Mouse (Mus musculus) layer of hippocampus, adult 2 months (tissue): ENCODE results near the gene Prrg4. TPM values are rescaled to one million over a fixed set of nuclear protein-coding genes. Genes with fewer than 3 reads are reported as not detected.
A peak's percentile ranks its signal among the peaks of the same experiment; 100 is the strongest.
"Not testable (repeated sequence)": the region's sequence is repeated elsewhere in the genome, so short reads cannot be mapped to it uniquely, and the experiment has no call there.

Experiments
- DNase-seq, 2 experiments: peaks; one replicate each; pipeline ENCODE4 v3.0.0; 2022; ENCODE audit warnings: low spot score in 2 of 2
- H3K27ac ChIP-seq: fragments of 200-600 bp; 2 replicates; pipeline ENCODE4 v1.8.1; 2022
- H3K4me3 ChIP-seq: fragments of 200-600 bp; 2 replicates; pipeline ENCODE4 v1.8.1; 2022; ENCODE audit warnings: mild to moderate bottlenecking
- CTCF ChIP-seq: fragments of 200-600 bp; conservative IDR thresholded peaks from 2 replicates; pipeline ENCODE4 v1.8.1; 2022; ENCODE audit warnings: antibody characterized with exemption, mild to moderate bottlenecking, moderate library complexity
- total RNA-seq, 2 experiments: library from RNA; stranded (reverse); gene quantifications; 2 replicates each; pipeline ENCODE4 v1.2.3; 2021

Gene Prrg4
- total RNA-seq, 2 experiments from 2014 or later = 0.47 to 0.56 TPM

DNA sequence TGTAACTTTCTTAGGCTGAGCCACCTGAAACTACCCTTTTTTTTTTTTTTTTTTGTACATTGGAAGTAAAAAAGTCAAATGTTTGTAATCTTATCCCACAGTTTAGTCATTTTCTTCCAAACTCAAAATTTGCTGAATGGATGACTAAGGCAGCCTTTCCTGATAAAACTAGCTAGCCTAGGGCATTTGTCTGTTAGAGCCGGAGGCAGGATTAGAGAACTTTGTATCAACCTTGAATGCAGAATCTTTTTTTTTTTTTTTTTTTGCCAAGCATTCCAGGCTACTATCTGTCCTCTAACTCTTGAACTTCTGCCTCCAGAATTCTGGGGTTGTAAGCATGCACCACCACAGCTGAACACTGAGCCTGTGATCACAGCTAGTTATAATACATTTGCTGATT is 5.2 kb upstream of the Prrg4 start:
- TF ChIP-seq CTCF = no peak
- no peak for DNase-seq
- Histone ChIP-seq H3K4me3 (no peak overlapping the region), H3K27ac (no peak overlapping the region)

DNA sequence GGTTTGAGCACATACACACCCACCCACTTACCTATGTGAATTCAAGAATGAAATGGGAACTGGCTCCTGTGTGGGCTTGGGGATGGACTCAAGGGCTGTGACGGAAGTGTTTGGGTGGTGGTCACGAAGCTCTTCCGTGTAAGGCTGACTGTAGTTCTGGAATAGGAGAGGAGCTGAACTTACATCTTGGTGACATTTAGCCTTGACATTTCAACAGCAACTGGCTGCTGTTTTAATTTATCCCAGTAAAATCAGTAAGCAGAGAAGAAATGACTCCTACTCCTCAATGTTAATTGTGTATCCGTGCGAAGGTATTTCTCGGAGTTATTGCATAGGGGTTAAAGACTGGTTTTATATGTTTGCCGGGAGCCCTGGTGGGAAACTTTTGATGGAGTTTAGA is 2.9 kb upstream of the Prrg4 start:
- Histone ChIP-seq H3K27ac (no peak overlapping the region), H3K4me3 (no peak overlapping the region)
- DNase-seq = no peak
- TF ChIP-seq CTCF = no peak

DNA sequence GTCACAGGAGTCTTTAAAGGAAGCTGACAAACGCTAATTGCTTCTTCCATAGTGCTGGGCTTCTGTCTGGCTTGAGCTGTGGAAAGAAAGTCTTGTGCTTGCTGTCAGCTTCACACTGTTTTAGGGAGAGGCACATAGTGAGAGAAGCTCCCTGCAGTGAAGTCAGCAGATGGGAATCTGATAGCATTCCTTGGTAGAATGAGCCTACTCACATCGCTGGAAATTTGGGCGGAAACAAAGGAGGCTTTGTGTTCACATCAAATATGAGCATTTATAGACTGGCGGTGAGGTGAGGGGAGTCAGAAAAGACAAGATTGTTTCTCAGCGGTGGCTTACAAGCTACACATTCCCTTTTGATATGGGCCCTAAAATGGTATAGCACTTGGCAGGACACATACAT is 2.0 kb upstream of the Prrg4 start:
- no peak for DNase-seq
- no peak for TF ChIP-seq CTCF
- Histone ChIP-seq H3K4me3 (no peak overlapping the region), H3K27ac (no peak overlapping the region)

DNA sequence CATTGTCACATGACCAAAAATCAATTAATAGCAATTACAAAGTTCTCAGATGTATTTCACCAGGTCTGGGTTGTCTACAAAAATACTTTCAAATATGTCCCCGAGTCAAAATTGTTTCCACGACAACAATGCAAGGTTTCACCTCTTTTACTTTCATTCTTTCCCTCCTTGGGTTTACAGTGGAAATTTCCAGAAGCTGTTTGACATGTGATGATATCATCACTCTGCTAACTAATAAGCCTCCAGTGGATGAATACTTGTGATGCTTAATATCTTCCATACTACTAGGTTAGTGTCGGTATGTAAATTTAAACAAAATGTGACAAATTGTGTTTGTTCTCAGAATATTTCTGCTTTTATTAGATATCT is 299 bp upstream of the Prrg4 start:
- peak overlapping the region; percentile 63 for H3K4me3 ChIP-seq
- H3K27ac ChIP-seq = no peak overlapping the region
- TF ChIP-seq CTCF = no peak
- no peak for DNase-seq

DNA sequence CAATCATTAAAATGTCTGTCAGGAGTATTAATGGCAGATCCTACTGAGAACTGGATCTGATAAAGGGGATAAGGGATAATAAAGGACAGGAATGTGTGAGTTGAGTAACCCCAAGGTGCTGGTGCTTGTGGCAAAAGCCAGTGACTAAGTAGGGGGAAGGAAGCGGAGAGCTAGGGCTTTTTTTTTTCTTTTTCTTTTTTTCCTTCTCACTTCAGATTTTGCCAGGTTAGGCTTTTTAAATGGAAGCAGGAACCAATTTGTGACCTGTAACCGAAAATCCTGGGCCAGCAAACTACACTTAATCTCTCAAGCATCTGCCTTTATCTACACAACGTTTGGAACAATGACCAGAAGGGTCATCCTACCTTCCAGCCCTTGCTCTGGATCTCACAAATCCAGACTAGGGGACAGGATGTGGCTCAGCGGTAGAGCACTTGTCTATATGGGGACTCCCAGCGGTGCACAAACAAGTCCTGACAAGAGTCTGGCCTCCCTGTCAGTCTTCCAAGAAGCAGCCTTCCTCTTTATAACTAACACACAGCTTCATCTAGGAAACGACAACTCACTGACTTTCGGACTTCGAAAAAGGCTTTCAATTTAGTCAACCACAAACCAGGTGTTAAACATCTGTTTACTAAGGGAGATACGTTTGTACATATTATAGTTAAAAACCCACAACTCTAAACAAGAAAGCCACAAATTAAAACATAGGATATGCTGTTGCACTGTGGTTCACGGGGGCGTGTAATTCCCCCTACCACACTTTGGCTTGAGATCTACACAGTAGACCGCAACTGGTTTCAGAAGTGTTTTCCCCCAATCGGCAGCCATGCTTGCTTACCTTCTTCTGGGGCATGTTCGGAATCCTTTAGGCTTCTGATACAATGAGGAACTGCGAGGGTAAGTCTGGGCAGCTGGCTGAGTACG is 1.2 kb downstream of the Prrg4 start:
- Histone ChIP-seq H3K27ac (no peak overlapping the region), H3K4me3 (no peak overlapping the region; the same call in 1 of the 2 replicates)
- TF ChIP-seq CTCF = no peak
- DNase-seq = no peak

DNA sequence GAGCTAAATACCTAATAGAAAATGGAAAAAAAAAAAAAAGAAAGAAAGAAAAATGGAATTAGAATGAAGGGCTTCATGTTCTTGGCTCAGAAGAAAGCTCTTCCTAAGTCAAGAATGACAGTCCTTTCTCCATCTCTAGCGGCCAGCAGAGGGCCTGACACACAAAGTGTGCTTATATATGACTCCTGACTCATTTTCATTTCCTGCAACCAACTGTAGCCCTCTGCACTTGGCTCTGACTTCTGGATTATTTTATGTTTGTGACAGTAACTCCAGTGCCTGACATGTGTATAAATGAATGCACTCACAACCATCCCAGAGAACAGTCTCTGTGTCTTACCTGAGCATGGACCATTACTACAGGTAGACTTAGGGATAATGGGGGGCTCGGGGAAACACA is 2.0 kb downstream of the Prrg4 start:
- H3K27ac ChIP-seq = no peak overlapping the region
- no peak for DNase-seq
- no peak overlapping the region for H3K4me3 ChIP-seq
- peak; percentile 67 for TF ChIP-seq CTCF

DNA sequence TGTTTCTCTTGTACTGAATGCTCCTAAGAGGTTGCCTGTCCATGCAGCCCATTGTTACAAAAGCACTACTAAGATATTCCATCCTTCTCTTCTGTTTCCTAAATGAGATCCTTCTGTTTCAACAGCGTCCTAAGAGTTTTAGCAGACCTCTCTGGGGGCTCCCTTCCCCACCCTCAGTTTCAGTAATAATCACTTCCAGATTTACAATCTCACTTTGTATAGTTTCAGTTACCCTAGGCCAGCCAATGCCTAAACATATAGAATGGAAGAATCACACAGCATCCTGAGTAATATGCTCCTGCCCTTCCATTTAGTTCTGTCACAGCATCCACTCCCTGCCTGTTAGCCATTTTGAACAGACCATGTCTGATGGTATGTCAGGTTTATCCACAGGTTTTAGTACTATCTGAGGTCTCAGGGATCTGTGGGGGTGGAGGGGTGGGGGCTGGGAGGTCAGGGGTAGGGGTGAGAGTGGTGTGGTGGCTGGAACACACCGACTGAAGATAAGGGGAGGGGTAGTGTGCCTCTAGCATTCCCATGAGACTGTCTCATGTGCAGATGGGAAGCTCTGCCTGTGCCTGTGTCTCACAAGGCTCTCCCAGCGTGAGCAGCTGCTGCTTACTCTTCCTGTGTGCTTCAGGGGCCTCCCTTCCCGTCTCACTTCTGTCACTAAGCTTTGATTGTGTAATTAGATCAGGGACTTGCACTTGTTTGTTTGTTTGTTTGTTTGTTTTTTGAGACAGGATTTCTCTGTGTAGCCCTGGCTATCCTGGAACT is 2.9 kb downstream of the Prrg4 start:
- no peak for DNase-seq
- Histone ChIP-seq H3K4me3 (no peak overlapping the region), H3K27ac (no peak overlapping the region)
- no peak for TF ChIP-seq CTCF

DNA sequence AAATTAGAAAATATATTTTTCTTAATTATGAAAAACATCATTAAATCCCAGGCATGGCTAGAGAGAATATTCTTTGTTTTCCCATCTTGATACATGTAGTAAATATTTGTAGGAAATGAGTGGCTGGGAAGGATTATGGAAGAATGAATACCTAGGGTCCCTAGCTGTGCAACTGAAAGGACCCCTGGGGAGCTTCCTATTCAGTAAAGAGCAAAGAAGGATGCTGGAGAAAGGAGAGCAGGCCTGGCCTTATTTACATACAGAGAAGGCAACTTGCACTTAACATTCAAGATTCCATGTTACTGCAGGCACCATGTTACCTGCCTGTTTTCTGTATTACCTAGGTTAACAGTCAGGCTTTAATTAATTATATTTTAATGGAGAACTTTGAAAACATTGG is 7.1 kb downstream of the Prrg4 start:
- Histone ChIP-seq H3K27ac (no peak overlapping the region), H3K4me3 (no peak overlapping the region)
- no peak for TF ChIP-seq CTCF
- no peak for DNase-seq

DNA sequence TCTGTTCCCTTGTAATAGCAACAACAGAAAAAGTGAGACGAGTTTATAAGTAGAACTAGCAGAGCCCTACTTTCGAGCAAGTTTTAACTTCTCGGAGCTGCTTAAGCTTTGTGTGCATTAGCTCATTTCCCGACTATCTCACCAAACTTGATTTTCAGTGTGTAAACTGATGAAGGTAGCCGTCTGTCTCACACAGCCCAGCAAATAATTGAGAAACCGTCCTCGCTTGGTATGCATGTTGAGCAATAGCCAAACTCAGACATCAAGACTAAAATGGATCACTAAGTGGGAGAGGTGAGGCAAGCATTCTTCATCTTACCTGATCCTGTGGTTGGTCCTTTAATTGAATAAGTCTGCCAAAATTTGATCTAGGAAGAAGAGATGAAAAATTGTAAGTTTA is 7.9 kb downstream of the Prrg4 start:
- Histone ChIP-seq H3K4me3 (no peak overlapping the region), H3K27ac (no peak overlapping the region)
- no peak for TF ChIP-seq CTCF
- no peak for DNase-seq

DNA sequence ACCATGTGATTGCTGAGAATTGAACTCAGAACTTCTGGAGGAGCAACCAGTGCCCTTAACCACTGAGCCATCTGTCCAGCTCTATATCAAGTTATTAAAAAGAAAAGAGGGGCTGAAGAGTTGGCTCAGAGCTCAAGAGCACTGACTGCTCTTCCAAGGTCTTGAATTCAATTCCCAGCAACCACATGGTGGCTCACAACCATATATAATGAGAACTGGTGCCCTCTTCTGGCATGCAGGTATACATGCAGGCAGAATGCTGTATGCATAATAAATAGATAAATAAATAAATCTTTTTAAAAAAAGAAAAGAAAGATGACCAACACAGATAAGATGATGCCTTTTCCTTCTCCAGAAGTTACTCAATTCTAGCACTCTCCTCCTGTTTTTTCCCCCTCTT is 8.7 kb downstream of the Prrg4 start:
- Histone ChIP-seq H3K27ac (no peak overlapping the region), H3K4me3 (no peak overlapping the region)
- no peak for DNase-seq
- peak; percentile 29 for TF ChIP-seq CTCF

DNA sequence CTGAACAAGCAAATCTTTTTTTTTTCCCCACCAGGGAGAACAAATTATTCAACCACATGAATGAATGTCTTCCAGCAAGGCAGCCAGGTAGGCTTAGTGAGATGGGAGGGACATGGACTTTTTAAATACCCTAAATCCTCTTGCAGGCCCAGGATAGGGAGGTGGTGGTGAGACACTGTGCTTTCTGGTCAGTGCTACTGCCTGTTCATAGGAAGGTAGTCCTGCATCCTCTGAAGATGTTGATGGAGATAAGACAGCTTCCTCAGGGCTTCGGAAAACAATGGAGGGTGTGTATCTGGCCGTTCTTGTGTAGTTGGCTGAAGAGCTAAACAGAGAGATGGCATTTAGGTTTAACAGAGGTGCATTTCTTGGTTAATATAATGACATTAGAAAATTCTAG is 17.2 kb downstream of the Prrg4 start:
- TF ChIP-seq CTCF = no peak
- no peak overlapping the region for H3K27ac ChIP-seq
- no peak overlapping the region for H3K4me3 ChIP-seq
- DNase-seq = no peak

DNA sequence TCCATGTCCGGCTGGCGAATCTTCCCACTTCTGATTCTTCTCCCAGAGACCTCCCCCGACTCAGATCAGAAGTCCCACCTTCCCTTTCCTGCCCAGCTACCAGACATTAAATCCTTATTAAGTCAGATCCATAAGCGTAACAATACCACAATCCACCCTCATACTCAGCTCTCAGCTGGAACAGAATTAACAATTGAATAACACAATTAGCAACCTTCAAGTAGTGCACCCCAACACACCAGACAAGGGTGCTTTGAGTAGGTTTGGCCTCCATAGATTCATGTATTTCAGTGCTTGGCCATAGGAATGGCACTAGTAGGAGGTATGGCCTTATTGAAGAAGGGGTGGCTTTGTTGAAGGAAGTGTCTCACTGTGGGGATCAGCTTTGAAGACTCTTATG is 23.5 kb downstream of the Prrg4 start:
- TF ChIP-seq CTCF = no peak
- no peak for DNase-seq
- no peak overlapping the region for H3K4me3 ChIP-seq
- H3K27ac ChIP-seq = no peak overlapping the region

DNA sequence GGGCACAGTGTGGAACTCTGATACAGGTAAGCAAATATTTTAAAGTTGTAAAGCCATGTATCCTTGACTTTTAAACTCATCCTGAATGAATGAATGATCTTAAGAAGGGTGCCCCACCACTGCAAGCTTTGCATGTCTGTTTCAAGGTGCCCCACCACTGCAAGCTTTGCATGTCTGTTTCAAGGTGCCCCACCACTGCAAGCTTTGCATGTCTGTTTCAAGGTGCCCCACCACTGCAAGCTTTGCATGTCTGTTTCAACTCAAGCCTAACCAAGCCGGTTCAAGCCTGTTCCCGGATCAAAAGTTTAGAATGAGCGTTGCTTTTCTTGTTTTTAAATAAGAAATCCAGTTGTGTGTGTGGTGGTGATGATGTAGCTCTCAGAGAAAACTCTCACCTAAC is 30.9 kb downstream of the Prrg4 start:
- not testable (repeated sequence) for H3K4me3 ChIP-seq, H3K27ac ChIP-seq, DNase-seq
